Mouse (Mus musculus) CD4-positive helper T cell, adult 2 months (primary cell): ENCODE data around the gene Ap4m1.
A peak's percentile ranks its signal among the peaks of the same experiment; 100 is the strongest.
"Not testable (repeated sequence)": the region's sequence is repeated elsewhere in the genome, so short reads cannot be mapped to it uniquely, and the experiment has no call there.

Experiments
- DNase-seq: peaks from one replicate; pipeline ENCODE4 v3.0.0-alpha.2; 2012; ENCODE audit warnings: low read depth, missing footprints, low spot score

The Ap4m1 gene

DNA sequence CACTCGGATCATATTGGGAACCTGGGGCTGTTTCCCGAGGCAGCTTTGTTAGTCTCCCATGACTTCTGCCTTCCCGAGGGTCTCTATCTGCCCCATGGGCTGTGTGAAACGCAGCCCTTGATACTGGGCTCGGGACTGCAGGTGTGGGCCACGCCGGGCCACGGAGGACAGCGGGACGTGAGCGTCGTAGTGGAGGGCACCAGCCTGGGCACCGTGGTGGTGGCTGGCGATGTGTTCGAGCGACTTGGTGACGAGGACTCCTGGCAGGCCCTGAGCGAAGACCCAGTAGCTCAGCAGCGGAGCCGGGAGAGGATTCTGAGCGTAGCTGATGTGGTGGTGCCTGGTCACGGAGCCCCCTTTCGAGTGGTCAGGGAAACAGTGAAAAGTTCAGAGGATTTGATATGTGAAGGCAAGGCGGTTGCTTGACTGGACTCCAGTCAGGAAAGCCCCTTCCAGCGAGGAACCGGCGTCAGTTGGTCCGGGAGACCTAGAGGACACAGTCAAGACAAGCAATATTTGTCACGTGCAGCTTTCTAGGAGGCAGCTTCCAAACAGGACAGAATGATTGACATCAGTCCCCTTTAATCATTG is 23.0 kb downstream of the Ap4m1 start:
- no peak for DNase-seq

- DNase-seq = no peak
These were observed 23.7 kb downstream of the Ap4m1 start for GRCm38 (mm10) chr5:138195463-138195862.

DNA sequence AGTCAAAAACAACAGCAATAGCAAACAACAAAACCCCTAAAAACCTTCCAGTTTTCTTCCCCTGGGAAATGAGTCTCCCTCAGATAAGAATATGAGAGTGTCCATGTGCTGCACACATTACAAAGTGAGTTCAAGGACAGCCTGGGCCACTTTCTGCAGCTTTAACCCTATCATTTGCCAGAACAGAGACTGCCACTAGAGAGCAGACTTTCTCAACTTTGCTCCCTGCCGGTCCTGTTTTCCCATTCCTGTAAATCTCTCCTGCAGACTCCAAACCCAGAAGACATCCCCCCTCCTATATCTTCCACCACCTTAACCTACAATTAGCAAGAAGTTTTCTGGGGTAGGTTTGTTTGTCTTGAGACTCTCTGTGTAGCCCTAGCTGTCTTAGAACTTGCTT is 27.8 kb downstream of the Ap4m1 start:
- DNase-seq = no peak

DNA sequence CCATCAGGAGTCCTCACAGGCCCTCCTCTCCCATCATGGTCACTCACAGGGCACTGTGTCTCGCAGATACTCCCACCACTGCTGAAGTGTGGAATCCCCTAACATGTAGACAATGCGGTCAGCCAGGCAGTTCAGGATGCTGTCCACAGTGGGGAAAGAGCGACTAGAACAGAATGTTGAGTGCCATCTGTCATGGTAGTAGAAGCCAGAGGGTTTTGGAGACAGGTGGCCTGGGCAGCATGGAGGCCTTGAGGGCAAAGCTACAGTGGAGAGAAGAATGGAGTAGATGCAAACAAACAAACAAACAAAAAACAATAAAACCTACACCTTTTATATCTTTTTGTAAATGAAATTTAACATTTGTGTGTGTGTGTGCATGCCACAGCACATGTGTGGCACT is 30.3 kb downstream of the Ap4m1 start:
- DNase-seq = no peak

- DNase-seq = no peak
These were observed 35.5 kb downstream of the Ap4m1 start for GRCm38 (mm10) chr5:138207253-138207652.

DNA sequence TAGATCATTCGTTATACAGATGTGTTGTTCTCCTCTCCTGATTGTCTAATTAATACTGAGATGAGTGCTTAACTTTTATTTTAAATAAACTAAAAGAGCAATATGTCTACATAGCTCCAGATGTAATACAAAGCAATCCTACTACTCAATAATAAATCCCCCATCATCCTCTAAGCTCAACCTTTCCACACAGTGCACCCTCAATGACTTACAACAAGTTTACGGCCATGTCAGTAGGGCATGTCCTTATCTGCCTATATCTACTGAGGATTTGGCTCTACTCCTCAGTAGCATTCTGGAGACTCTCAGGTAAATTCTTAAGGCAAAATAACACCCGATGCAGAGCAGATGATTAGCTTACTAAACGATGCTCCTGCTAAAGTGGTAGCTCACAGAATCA is 36.1 kb downstream of the Ap4m1 start:
- no peak for DNase-seq

GRCm38 (mm10) chr5:138216632-138217031 is 44.8 kb downstream of the Ap4m1 start:
- DNase-seq = not testable (repeated sequence)

- DNase-seq = no peak
These were observed 48.1 kb downstream of the Ap4m1 start for GRCm38 (mm10) chr5:138219864-138220263.

- peak; percentile 64 for DNase-seq
These were observed 50.3 kb downstream of the Ap4m1 start for GRCm38 (mm10) chr5:138222111-138222510.

GRCm38 (mm10) chr5:138223287-138223686 is 51.5 kb downstream of the Ap4m1 start:
- no peak for DNase-seq

GRCm38 (mm10) chr5:138225700-138226099 is 53.9 kb downstream of the Ap4m1 start, which contains the start of gene Nxpe5:
Gene Nxpe5, plus strand, starts transcription at chr5:138225898.
- no peak for DNase-seq

GRCm38 (mm10) chr5:138226491-138226890 is 54.7 kb downstream of the Ap4m1 start:
- DNase-seq = no peak

DNA sequence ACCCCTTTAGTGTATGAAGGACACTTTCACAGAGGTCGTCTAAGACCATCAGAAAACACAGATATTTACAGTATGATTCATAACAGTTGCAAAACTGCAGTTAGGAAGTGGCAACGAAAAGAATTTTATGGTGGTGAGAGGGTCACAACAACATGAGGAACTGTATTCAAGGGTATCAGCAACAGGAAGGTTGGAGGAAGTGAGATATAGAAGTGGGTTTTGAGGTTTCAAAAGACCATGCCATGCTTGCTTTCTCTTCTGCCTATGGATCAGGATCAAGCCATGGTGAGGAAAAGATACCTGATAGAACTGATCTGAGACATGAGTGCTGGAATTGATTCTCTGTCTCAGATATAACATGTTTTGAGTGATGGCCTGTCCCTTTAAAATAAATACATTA is 55.6 kb downstream of the Ap4m1 start:
- DNase-seq = no peak

DNA sequence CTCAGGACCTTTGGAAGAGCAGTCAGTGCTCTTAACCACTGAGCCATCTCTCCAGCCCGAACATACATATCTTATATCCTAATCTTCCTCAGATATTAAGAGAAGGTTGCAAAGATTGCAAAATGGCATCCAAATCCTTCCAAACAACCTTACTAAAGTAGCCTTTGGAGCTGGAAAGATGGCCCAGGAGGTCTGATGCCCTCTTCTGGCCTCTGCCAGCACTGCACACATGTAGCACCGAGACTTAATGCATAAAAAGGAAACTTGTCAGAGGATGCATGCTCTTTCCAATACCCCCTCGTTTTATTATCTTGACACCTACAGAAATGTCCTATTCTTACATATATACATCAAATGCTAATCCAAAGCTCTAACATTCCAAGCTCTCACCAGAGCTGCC is 56.2 kb downstream of the Ap4m1 start:
- peak; percentile 11 for DNase-seq

DNA sequence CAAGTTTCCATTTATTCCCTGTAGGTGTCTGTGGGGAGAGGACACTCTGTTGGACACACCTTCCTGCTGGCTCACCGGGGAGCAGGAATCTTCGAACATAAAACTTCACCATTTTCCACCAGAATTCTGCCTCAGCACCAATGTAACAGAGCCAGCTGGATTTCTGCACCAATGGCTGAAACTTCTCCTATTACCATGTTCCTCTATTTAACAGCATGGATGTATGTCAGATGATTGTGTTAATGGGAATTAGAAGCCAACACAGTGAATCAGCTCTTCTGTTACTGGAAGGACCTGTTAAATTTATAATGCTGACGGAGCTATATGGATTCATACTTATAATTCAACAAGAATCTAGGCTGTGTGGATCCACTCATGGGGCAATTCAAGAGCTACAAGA is 57.7 kb downstream of the Ap4m1 start:
- no peak for DNase-seq
